Mouse (Mus musculus): Measurements from ENCODE around the gene Tbccd1.

Gene Tbccd1

GRCm38 (mm10) chr16:22857431-22858113 is at the start of gene Tbccd1, which contains the start of gene Dnajb11:
Tbccd1 (minus strand) TSS chr16:22857669.
Dnajb11 (plus strand) TSS chr16:22857845.
- in situ Hi-C loops (cut with MboI, MseI) = no loop called here

GRCm38 (mm10) chr16:22901326-22901725 is 43.9 kb upstream of the Tbccd1 start:
- in situ Hi-C loops (cut with MboI, MseI) = no loop called here

- in situ Hi-C loops (cut with MboI, MseI) = no loop called here
These were observed 42.5 kb upstream of the Tbccd1 start for GRCm38 (mm10) chr16:22899866-22900570.

- in situ Hi-C loops (cut with MboI, MseI) = no loop called here
These were observed 41.9 kb upstream of the Tbccd1 start for GRCm38 (mm10) chr16:22899346-22899745.

DNA sequence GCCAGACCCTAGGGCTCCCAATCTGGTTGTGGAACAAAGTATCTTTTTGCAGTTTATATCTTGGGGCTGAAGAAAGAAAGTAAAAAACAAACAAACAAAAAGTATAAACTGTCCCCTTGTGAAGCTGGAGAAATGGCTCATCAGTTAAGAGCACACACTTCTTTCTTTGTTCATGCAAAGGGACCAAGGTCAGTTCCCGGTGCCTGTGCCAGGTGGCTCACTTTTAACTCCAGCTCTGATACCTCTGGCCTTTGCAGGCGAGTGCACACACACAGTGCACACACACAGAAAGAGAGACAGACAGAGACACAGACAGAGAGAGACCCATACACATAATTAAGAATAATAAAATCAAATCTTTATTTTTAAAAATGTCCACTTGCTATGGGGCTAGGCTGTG is 39.1 kb upstream of the Tbccd1 start:
- in situ Hi-C loops (cut with MboI, MseI) = no loop called here

GRCm38 (mm10) chr16:22894095-22894494 is 36.6 kb upstream of the Tbccd1 start:
- in situ Hi-C loops (cut with MboI, MseI) = loop anchor here (5.0 kb wide), 1 partner anchor 153 kb away; no protein-coding TSS in a partner anchor

- in situ Hi-C loops (cut with MboI, MseI) = loop anchor here (5.0 kb wide), 1 partner anchor 156 kb away; no protein-coding TSS in a partner anchor
These were observed 34.3 kb upstream of the Tbccd1 start for GRCm38 (mm10) chr16:22891733-22892154.

GRCm38 (mm10) chr16:22890683-22891510 is 33.4 kb upstream of the Tbccd1 start, which contains the start of gene Ahsg:
Ahsg (plus strand) TSS chr16:22891277.
- in situ Hi-C loops (cut with MboI, MseI) = loop anchor here (5.0 kb wide), 1 partner anchor 156 kb away; no protein-coding TSS in a partner anchor

DNA sequence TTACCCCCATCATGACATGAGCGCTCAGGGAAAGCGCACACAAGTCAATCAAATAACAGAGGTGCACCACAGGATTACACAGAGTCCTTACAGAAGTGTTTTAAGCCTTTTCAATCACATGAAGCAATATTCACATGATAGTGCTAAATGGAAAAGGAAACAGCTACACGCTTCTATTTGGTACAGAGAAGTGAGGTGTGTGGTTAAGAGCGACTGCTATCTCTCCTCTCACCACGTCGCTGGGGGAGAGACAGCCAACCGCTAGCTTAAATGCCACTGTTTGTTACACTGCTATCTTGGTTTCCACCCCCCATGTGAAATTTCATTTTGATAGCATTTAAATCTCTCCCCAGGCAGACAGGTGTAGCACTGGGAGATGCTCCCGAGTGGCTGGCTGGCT is 32.2 kb upstream of the Tbccd1 start:
- in situ Hi-C loops (cut with MboI, MseI) = loop anchor here (5.0 kb wide), 1 partner anchor 158 kb away; no protein-coding TSS in a partner anchor

DNA sequence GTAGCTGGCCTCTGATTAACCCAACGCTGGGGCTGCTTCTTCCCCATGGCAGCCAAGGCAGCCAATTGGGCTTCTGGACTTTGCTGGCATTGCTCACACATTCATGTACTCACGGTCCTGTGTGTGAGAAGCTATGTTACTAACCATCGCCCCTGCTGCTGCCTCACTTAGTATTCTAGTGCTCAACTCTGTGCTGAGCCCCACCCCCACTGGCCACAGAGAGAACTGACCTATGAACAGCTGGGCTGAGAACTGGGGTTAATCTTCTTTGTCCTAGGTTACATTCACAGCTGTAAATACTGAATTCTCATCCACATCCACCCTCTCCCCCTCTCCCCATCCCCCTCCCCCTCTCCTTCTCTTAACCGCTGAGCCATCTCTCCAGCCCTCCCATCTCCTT is 31.4 kb upstream of the Tbccd1 start:
- in situ Hi-C loops (cut with MboI, MseI) = no loop called here

GRCm38 (mm10) chr16:22886726-22887125 is 29.3 kb upstream of the Tbccd1 start:
- in situ Hi-C loops (cut with MboI, MseI) = no loop called here

DNA sequence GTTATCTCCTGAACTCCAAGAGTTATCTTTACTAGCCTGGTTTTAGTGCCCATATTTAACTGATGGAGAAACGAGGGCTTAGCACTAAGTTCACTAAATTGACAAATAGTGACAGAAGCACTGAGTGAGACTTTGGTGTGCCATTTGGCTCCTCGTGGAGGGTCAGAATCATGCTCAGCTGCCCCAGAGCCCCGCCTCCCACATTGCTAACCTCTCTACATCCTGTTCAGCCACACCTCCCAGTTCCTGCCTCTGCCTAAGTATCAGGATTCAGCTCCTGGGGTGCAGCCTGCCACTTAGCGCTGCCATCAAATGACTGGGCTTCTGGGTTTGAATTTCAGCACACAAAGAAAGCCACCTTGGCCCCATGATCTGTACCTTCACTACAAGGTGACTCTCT is 27.9 kb upstream of the Tbccd1 start:
- in situ Hi-C loops (cut with MboI, MseI) = no loop called here

- in situ Hi-C loops (cut with MboI, MseI) = no loop called here
These were observed 26.0 kb upstream of the Tbccd1 start for GRCm38 (mm10) chr16:22883441-22883840.

DNA sequence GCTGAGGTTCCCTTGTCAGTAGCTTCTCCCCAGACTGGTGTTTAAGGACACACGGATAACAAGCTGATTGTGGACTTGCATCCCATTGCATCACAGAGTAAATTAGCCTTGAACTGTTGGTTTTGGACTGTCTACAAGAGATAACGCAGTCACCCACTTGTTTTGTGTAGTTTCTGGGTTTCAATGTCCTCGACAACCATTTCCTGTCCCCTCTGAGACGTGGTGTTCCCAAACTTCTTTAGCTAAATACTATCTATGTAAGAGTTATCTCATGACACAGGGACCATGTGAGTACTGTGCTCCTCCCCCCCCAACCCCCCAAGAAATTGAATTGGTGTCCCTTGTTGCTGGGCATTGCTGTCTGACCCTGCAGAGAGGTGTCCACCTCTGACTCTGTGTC is 24.0 kb upstream of the Tbccd1 start:
- in situ Hi-C loops (cut with MboI, MseI) = no loop called here

DNA sequence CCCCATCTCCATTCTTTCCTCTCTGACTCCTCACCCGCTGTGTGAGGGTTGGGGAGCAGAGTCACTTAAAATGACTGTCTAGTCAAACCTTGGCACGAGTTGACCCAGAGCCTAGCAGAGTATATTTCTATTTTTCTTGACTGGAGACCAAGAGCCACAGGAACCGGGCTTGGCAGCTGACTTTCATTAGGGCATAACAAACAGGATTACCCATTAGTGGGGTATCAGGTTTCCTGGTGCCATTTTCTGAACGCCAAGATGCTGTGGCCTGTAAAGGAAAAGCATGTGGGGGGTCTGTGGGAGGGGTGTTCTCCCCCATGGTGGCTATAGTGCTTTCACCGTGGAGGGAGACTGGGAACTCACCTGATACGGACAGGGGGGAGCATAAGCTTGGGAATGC is 23.4 kb upstream of the Tbccd1 start:
- in situ Hi-C loops (cut with MboI, MseI) = no loop called here

DNA sequence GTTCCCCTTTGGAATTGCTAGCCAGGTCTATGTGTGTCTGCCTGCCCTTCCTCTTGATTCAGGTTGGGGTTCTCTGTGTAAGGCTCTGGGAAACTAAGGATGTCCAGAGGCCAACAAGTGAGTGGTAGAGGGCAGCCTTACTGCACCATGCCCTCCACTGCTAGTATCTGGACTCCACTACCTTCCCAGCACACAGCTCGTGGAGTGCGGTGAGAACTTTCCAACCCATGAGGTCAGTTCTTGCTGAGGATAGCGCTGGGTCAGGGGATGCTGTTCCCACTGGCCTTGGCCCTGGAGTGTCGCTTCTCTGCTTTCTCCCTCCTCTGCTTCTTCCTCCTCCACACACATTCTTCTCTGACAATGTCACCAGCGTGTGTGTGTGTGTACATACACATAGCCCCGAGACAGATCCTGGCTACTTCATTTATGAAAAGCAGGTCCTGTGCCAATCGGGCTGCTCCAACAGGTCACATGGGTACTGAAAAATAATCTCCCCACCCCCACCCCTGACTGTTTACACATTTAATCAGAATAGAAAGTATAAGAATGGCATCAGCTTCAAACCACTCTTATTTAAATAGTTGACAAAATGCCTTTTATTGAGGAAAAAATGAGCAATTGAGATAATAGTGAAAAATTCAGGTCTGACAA is 22.6 kb upstream of the Tbccd1 start:
- in situ Hi-C loops (cut with MboI, MseI) = no loop called here

- in situ Hi-C loops (cut with MboI, MseI) = no loop called here
These were observed 21.2 kb upstream of the Tbccd1 start for GRCm38 (mm10) chr16:22878716-22879115.

DNA sequence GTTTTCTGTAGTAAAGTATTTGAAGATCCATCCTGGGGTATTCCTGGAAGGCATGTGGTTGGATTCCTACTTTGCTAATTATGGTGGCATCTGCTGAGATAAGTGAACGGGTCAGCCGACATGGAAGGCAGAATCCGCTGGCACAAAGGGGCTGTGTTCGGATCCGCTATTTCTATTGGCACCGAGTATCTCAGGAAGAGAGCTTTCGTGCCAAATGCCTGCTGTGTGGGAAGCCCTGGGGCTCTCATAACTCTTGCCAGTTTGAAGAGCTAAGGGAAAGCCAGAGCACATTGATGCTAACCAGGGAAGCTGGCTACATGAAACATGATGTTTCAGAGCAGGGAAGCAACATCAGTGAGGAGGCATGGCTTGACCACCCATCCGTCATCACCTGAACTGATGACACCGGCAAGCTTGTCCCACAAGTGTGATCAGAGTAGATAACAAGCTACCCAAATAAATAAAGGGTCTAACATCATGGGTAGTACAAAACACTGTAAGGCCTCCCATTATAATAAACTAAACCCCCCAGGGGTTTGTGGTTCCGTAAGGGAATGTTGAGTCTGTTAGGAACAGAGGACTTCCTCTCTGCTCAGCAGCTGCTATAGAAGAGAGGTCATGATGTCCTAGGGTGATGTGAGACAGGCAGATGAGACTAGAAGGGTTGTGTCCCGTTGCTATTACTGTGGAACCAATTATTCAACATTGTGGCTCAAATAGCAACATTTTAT is 20.4 kb upstream of the Tbccd1 start:
- in situ Hi-C loops (cut with MboI, MseI) = no loop called here

DNA sequence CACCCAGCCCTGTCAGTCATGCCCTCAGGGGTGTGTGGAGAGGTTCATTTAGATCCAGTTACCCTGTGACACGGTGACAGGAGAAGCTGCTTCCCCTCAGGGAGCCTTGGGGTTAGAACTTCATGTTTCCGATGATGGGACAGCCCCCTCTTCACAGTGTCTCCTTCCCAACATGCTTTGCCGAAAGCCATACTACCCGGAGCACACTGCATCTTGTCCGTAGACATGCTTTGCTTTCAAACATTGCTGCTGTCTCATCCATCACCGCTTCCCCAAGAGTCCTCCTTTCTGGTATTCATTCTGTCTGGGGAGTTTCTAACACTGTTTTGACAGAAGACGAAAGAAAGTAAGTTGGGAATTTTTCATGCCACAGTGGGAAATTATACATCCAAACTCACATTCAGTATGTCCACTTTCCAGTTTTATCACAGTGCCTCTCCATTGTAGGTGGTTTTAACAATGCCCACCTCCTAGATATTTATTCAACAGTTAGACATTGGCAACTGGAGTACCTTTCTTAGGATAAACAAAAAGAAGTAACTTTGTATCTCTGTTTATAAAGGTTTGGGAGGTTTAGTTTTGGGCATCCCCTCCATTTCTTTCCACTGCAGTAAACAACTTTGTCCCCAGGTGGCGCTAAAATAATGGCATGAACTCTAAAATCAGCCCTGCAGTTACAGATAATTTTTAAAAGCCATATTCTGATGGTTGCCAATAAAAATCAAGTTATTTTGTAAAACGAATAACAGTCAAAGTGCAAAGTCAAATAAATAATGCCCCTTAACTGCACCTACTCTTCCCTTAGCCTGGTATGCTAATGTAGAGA is 19.0 kb upstream of the Tbccd1 start:
- in situ Hi-C loops (cut with MboI, MseI) = no loop called here

- in situ Hi-C loops (cut with MboI, MseI) = loop anchor here (5.0 kb wide), 1 partner anchor 274 kb away; the partner anchor contains the start of gene Adipoq
These were observed 15.9 kb upstream of the Tbccd1 start for GRCm38 (mm10) chr16:22873369-22873768.

Measured in regulatory T cell (primary cell).